Mouse (Mus musculus) embryonic facial prominence, embryonic 11.5 days (tissue): ENCODE results near the gene Ank3. TPM values are rescaled to one million over a fixed set of nuclear protein-coding genes. Genes with fewer than 3 reads are reported as not detected.

Source experiments
- ATAC-seq: fragments of 200-750 bp; cut with Nextera tagmentation; replicated peaks from 2 replicates; pipeline ENCODE4 v1.8.0; 2017; ENCODE audit warnings: low read depth; ENCODE audit not compliant: insufficient number of reproducible peaks, low FRiP score, low TSS enrichment
- DNase-seq: peaks from one replicate; pipeline ENCODE4 v3.0.0-alpha.2; 2015; ENCODE audit warnings: low spot score
- H3K27ac ChIP-seq: fragments of 300-500 bp; sonication (generic); replicated peaks from 2 replicates; pipeline ENCODE4 v1.5.1; 2014; ENCODE audit warnings: mild to moderate bottlenecking, low read depth, low read length, control low read depth
- H3K27me3 ChIP-seq: fragments of 300-500 bp; sonication (generic); 2 replicates; pipeline ENCODE4 v1.6.1; 2014; ENCODE audit warnings: mild to moderate bottlenecking, low read length, moderate library complexity, mixed read lengths; ENCODE audit not compliant: control insufficient read depth, insufficient read depth
- H3K36me3 ChIP-seq: fragments of 300-500 bp; sonication (generic); replicated peaks from 2 replicates; pipeline ENCODE4 v1.6.1; 2014; ENCODE audit warnings: low read depth, mild to moderate bottlenecking, low read length, moderate library complexity, mixed read lengths; ENCODE audit not compliant: control insufficient read depth, insufficient read depth
- H3K4me1 ChIP-seq: fragments of 300-500 bp; sonication (generic); 2 replicates; pipeline ENCODE4 v1.6.1; 2014; ENCODE audit warnings: low read length, mixed read lengths; ENCODE audit not compliant: control insufficient read depth, insufficient read depth
- H3K4me2 ChIP-seq: fragments of 300-500 bp; sonication (generic); 2 replicates; pipeline ENCODE4 v1.6.1; 2014; ENCODE audit warnings: low read depth, mild to moderate bottlenecking, control low read depth, low read length, moderate library complexity
- H3K4me3 ChIP-seq: fragments of 300-500 bp; sonication (generic); 2 replicates; pipeline ENCODE4 v1.5.1; 2014; ENCODE audit warnings: low read depth, low read length, control low read depth
- H3K9ac ChIP-seq: fragments of 300-500 bp; sonication (generic); replicated peaks from 2 replicates; pipeline ENCODE4 v1.6.1; 2014; ENCODE audit warnings: mild to moderate bottlenecking, control low read depth, low read length
- H3K9me3 ChIP-seq: fragments of 300-500 bp; sonication (generic); replicated peaks from 2 replicates; pipeline ENCODE4 v1.6.1; 2016; ENCODE audit warnings: mild to moderate bottlenecking, low read length, inconsistent platforms, mixed read lengths; ENCODE audit not compliant: control insufficient read depth
- WGBS: fragments of 180-500 bp; shearing (Covaris S2); extraction: QIAGEN DNeasy Blood & Tissue Kit; methylation state at CpG from one replicate; pipeline ENCODE4 v1.1.7; 2014; 5-methylcytosine and 5-hydroxymethylcytosine counted together
- polyA plus RNA-seq: library from polyadenylated mRNA; unstranded; fragments of >200 nt; fragmentation: Nextera tagmentation; extraction: Ambion mirVana; gene quantifications from 2 replicates; pipeline ENCODE4 v1.2.1, GENCODE M21; 2014

Gene Ank3
- polyA plus RNA-seq, 1 experiment from 2014 or later = 32.5 TPM

DNA sequence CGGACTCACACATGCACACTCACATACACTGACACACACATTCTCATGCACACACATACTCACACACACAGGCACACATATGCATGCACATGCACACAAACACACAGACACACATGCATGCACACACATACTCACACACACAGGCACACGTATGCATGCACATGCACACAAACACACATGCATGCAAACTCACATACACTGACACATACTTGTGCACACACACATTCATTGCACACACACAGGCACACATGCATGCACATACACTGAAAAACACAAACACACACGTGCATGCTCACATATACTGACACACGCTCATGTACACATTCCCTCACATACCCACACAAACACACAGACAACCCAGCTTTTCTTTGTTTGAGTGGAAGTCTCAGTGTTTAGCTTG is 157.0 kb downstream of the Ank3 start:
- H3K9ac ChIP-seq = no peak overlapping the region
- ATAC-seq (no peak), DNase-seq (no peak)
- no peaks in the 10 kb centered on the region for H3K4me1 ChIP-seq
- 83% methylated on average over 4 of the region's 4 CpGs for WGBS
- H3K4me3 ChIP-seq = no peak overlapping the region
- no peaks in the 10 kb centered on the region for H3K36me3 ChIP-seq
- no peaks in the 10 kb centered on the region for H3K27me3 ChIP-seq
- no peak overlapping the region for H3K4me2 ChIP-seq
- no peak overlapping the region for H3K27ac ChIP-seq
- no peaks in the 10 kb centered on the region for H3K9me3 ChIP-seq

DNA sequence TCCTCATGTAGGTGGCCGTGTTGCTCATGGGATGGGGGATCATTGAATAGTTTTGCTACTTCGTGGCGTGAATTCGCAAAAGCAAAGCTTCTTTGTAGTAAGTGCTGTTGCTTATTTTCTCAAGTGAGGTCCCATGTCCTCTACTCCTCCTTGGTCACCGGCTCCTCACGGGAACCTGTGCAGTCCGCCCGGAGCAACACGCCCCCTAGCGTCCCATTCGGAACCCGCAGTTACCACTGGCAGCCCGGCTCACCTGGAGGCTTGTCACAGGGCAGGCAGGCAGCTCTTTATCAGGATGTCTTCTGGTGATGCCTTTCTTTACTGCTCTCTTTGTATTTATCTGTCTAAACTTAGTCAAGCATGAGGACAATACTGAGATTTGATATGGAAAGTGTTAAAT is 157.7 kb downstream of the Ank3 start:
- H3K4me2 ChIP-seq = no peak overlapping the region
- no peaks in the 10 kb centered on the region for H3K27me3 ChIP-seq
- DNase-seq = peak; percentile 54
- H3K4me1 ChIP-seq = no peaks in the 10 kb centered on the region
- no peak overlapping the region for H3K9ac ChIP-seq
- no peaks in the 10 kb centered on the region for H3K36me3 ChIP-seq
- H3K9me3 ChIP-seq = no peaks in the 10 kb centered on the region
- ATAC-seq = no peak
- WGBS = 21% methylated on average over 13 of the region's 13 CpGs
- H3K4me3 ChIP-seq = no peak overlapping the region
- H3K27ac ChIP-seq = no peak overlapping the region

DNA sequence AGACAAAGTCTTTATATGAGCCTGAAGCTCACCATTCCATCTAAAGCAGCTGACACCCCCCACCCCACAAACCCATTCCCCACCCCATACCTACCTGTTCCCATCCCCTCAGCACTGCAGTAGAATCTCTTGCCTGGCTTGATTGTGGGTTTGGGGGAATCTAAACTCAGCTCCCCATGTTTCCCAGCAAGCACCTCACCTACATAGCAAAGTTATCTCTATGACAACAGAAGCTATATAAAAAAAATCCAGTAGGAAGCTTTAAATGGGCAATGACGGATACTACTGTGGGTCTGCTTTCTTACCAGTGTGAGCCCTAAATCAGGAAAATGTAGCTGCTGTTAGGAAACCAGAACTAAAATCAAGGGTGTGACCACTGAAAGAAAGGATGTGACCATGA is 161.7 kb downstream of the Ank3 start:
- Histone ChIP-seq H3K9me3 (no peaks in the 10 kb centered on the region), H3K27me3 (no peaks in the 10 kb centered on the region), H3K27ac (no peak overlapping the region), H3K4me3 (no peak overlapping the region), H3K9ac (no peak overlapping the region), H3K36me3 (no peaks in the 10 kb centered on the region), H3K4me2 (no peak overlapping the region), H3K4me1 (no peaks in the 10 kb centered on the region)
- 87% methylated on average over 1 of the region's 1 CpGs for WGBS
- no peak for ATAC-seq
- no peak for DNase-seq

DNA sequence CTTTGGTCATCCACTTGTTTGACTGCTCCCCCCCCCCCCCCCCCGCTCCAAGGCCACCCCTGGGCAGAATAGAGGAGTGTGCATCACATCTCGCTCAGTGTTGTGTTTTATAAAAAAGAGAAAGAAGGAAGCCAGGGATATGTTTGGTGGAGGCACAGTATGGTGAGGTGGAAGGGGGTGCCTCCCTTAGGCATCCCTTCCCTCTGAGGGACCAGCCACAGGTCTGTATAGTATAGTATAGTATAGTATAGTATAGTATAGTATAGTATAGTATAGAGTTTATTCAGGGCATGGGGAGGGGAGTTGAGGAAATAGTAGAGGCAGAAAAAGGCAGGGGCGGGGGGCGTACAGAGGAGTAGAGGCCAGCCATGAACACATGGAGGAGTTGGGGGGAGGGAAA is 164.4 kb downstream of the Ank3 start:
- DNase-seq (no peak), ATAC-seq (peak; percentile 67)
- H3K36me3 ChIP-seq = no peaks in the 10 kb centered on the region
- no peak overlapping the region for H3K4me2 ChIP-seq
- H3K4me1 ChIP-seq = no peaks in the 10 kb centered on the region
- no peak overlapping the region for H3K27ac ChIP-seq
- H3K27me3 ChIP-seq = no peaks in the 10 kb centered on the region
- WGBS = 87% methylated on average over 3 of the region's 4 CpGs
- H3K4me3 ChIP-seq = no peak overlapping the region
- no peak overlapping the region for H3K9ac ChIP-seq
- H3K9me3 ChIP-seq = no peaks in the 10 kb centered on the region

DNA sequence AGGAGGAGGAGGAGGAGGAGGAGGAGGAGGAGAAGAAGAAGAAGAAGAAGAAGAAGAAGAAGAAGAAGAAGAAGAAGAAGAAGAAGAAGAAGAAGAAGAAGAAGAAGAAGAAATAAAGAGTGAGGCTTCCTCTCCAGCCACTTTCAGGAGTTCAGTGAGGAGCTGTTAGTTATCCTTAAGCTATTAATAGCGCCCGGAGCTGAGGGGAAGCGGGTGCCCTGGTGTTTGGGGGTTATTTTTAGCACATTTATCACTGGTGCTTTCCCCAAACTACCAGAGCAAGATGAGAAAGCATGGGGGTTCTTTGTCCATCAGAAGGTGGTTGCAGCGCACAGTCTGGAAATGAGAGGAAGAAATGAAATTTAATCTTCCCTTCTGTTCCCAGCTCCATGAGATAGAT is 166.5 kb downstream of the Ank3 start:
- no peak overlapping the region for H3K9ac ChIP-seq
- no peak for DNase-seq
- H3K4me1 ChIP-seq = no peaks in the 10 kb centered on the region
- no peak overlapping the region for H3K4me2 ChIP-seq
- no peak for ATAC-seq
- H3K27me3 ChIP-seq = no peaks in the 10 kb centered on the region
- no peak overlapping the region for H3K27ac ChIP-seq
- no peaks in the 10 kb centered on the region for H3K36me3 ChIP-seq
- WGBS = 84% methylated on average over 4 of the region's 4 CpGs
- no peak overlapping the region for H3K4me3 ChIP-seq
- H3K9me3 ChIP-seq = no peaks in the 10 kb centered on the region

DNA sequence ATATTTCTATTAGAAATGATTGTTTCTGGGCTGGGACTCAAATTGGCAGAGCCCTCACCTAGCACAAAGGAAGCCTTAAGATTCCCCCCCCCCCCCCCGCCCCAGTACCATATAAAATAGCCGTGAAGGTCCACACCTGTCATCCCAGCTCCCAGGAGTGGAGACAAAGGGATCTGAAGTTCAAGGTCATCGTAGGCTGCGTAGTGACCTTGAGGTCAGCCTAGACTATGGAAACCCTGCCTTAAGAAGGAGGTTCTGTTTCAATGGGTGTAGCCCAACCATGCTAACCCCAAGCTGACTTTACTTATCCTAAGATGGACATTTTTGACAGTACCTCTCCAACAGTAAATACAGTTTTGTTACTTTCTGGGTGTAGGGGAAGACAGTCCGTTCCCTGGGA is 170.4 kb downstream of the Ank3 start:
- Histone ChIP-seq H3K4me1 (no peaks in the 10 kb centered on the region; the same call in 1 of the 2 replicates), H3K27me3 (no peaks in the 10 kb centered on the region), H3K27ac (no peak overlapping the region), H3K4me2 (no peak overlapping the region), H3K9ac (no peak overlapping the region), H3K36me3 (no peaks in the 10 kb centered on the region), H3K4me3 (no peak overlapping the region), H3K9me3 (no peaks in the 10 kb centered on the region)
- ATAC-seq (no peak), DNase-seq (no peak)
- WGBS = 76% methylated on average over 5 of the region's 5 CpGs

DNA sequence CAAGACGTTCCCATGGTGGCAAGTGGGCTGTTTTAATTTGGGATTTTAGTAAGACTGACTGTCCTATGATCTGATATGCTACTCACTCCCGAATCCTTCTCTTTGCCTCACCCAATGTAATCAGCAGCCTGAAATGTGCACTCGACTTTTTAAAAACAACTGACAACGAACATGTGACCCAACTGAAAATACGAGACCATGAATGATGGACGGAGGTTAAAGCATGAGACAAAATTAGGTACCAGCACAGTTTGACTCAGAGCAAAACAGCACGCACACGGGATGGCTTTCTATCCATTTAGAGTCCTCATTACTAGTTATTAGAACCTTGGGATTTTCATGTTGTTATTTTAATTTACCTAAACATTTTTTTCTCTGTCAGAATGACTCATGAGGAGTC is 171.2 kb downstream of the Ank3 start:
- ATAC-seq (no peak), DNase-seq (peak; percentile 35)
- Histone ChIP-seq H3K9ac (no peak overlapping the region), H3K4me1 (no peaks in the 10 kb centered on the region; the same call in 1 of the 2 replicates), H3K9me3 (no peaks in the 10 kb centered on the region), H3K27ac (no peak overlapping the region), H3K4me2 (no peak overlapping the region), H3K4me3 (no peak overlapping the region), H3K27me3 (no peaks in the 10 kb centered on the region), H3K36me3 (no peaks in the 10 kb centered on the region)
- 56% methylated on average over 8 of the region's 8 CpGs for WGBS

DNA sequence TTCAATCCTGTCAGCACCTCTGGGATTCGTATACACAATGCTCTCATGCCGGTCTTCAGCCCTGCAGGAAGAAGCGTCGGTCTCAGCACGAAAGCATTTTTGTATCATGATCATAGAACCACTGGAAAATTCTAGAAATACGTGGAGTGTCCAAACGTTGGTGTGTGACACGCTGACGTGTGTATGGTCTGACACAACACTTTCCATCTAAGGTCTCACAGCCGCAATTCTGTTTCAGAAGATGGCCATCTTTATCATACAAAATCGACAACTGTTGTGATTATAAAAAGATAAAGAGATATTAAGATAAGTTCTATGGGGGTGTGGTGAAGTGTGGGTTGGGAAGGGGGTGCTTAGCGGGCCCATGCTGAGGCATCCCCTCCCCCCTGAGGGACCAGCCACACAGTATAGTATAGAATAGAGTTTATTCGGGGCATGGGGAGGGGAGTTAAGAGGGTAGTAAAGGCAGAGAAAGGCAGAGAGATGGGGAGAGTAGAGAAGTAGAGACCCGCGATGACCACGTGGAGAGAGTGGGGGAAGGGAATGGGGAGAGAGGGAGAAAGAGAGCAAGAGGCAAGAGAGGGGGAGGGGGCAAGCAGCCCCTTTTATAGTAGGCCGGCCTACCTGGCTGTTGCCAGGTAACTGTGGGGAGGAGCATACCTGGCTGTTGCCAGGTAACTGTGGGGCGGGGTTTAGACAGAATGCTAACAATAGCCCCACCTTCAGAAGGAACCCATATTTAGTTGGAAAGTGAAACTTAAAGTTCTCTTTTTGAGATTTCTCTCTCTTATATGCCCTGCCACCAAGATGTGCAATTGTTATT is 172.1 kb downstream of the Ank3 start:
- Histone ChIP-seq H3K4me3 (peak overlapping the region; percentile 17; the same call in 1 of the 2 replicates), H3K4me2 (peak overlapping the region; percentile 41), H3K9me3 (no peaks in the 10 kb centered on the region), H3K9ac (no peak overlapping the region; the same call in 1 of the 2 replicates), H3K27me3 (no peaks in the 10 kb centered on the region), H3K36me3 (no peaks in the 10 kb centered on the region), H3K27ac (no peak overlapping the region), H3K4me1 (no peaks in the 10 kb centered on the region; the same call in 1 of the 2 replicates)
- 38% methylated on average over 18 of the region's 18 CpGs for WGBS
- peak; percentile 53 for DNase-seq
- ATAC-seq = no peak
